Comparison of ENCODE assay signal across 8 mouse cellular contexts in genomic region chr9:62535566-62535965, GRCm38 (mm10). TPM values are rescaled to one million over a fixed set of nuclear protein-coding genes. Genes with fewer than 3 reads are reported as not detected.
DNase-seq lines count a peak whose midpoint lies in the region; ATAC-seq and TF ChIP-seq lines count a peak whose summit lies in the region.

No protein-coding gene starts in this region.

- no peaks in the 10 kb centered on the region for H3K79me2 ChIP-seq in heart, adult 2 months (replicated peaks; ENCODE audit: control insufficient read depth, insufficient read depth, low read length)

- peak overlapping the region; percentile 83 for H3K27ac ChIP-seq in heart, adult 2 months
- H3K27ac ChIP-seq in heart, postnatal 0 days (ENCODE audit: low read depth), result no peak overlapping the region
- H3K27ac ChIP-seq in midbrain, embryonic 11.5 days (ENCODE audit: low read depth, low read length), result no peak overlapping the region

- no peak for TF ChIP-seq EP300 in heart, adult 2 months (IDR thresholded peaks at IDR 0.05; ENCODE audit: insufficient read depth, low read depth, low read length)
- TF ChIP-seq EP300 in heart, postnatal 0 days (IDR thresholded peaks at IDR 0.05; ENCODE audit: low read depth), result no peak

- H3K9ac ChIP-seq in heart, adult 2 months (ENCODE audit: low read depth, low read length), result peak overlapping the region; percentile 41
- H3K9ac ChIP-seq in heart, postnatal 0 days (replicated peaks; ENCODE audit: low read depth, low read length), result no peak overlapping the region
- peak overlapping the region; percentile 18; the same call in 1 of the 2 replicates for H3K9ac ChIP-seq in midbrain, embryonic 11.5 days (ENCODE audit: low read length)

- H3K9me3 ChIP-seq in heart, postnatal 0 days (replicated peaks; ENCODE audit: control insufficient read depth, low read length), result no peaks in the 10 kb centered on the region
- H3K9me3 ChIP-seq in midbrain, embryonic 11.5 days (ENCODE audit: control insufficient read depth, low read length), result no peaks in the 10 kb centered on the region

- peak overlapping the region; percentile 71 for H3K4me3 ChIP-seq in heart, adult 2 months
- H3K4me3 ChIP-seq in heart, postnatal 0 days (ENCODE audit: low read depth, low read length), result peak overlapping the region; percentile 68
- H3K4me3 ChIP-seq in midbrain, embryonic 11.5 days (ENCODE audit: low read depth, low read length), result peak overlapping the region; percentile 51

- H3K4me2 ChIP-seq in heart, postnatal 0 days (ENCODE audit: low read depth, low read length), result peak overlapping the region; percentile 85
- peak overlapping the region; percentile 65 for H3K4me2 ChIP-seq in midbrain, embryonic 11.5 days

- no peak for TF ChIP-seq POLR2A in heart, adult 2 months (IDR thresholded peaks at IDR 0.05; ENCODE audit: insufficient read depth, low read depth, low read length)

- H3K36me3 ChIP-seq in heart, adult 2 months (ENCODE audit: control insufficient read depth, insufficient read depth, low read length), result no peaks in the 10 kb centered on the region; the same call in 1 of the 2 replicates
- H3K36me3 ChIP-seq in heart, postnatal 0 days (replicated peaks; ENCODE audit: control insufficient read depth, insufficient read depth, low read length), result no peaks in the 10 kb centered on the region
- no peaks in the 10 kb centered on the region for H3K36me3 ChIP-seq in midbrain, embryonic 11.5 days (ENCODE audit: control insufficient read depth, insufficient read depth, low read length)

- DNase-seq in heart, adult 2 months, result peak; percentile 44 to 47
- no peak for DNase-seq in heart, postnatal 14 days
- peak; percentile 81 for DNase-seq in cerebellum, adult 9-10 months
- no peak for DNase-seq in heart, postnatal 0 days (ENCODE audit: low spot score)
- no peak for DNase-seq in midbrain, embryonic 11.5 days (ENCODE audit: low spot score, missing footprints)
- DNase-seq in testis, postnatal 10 days (ENCODE audit: low spot score), result no peak
- DNase-seq in T-cell, adult 2 months (ENCODE audit: low spot score), result no peak
- no peak for DNase-seq in left cerebral cortex, adult 8-10 months (ENCODE audit: low spot score in 2 of 2)

- no peak for TF ChIP-seq CTCF in heart, adult 2 months (IDR thresholded peaks at IDR 0.05)
- no peak for TF ChIP-seq CTCF in heart, postnatal 0 days (IDR thresholded peaks at IDR 0.05; ENCODE audit: low read depth)

- 63% methylated on average over 8 of the region's 8 CpGs for WGBS in heart, adult 2 months
- WGBS in heart, postnatal 0 days, result 74% methylated on average over 8 of the region's 8 CpGs
- 67% methylated on average over 8 of the region's 8 CpGs for WGBS in midbrain, embryonic 11.5 days

- no peaks in the 10 kb centered on the region for H3K27me3 ChIP-seq in heart, adult 2 months (ENCODE audit: control insufficient read depth, insufficient read depth, low read length)
- H3K27me3 ChIP-seq in heart, postnatal 0 days (ENCODE audit: control insufficient read depth, insufficient read depth, low read length), result 0 out of 2 replicates have a peak, but pooled peaks cover 14% of the 10 kb centered on the region
- H3K27me3 ChIP-seq in midbrain, embryonic 11.5 days (ENCODE audit: control insufficient read depth, insufficient read depth, low read length), result no peaks in the 10 kb centered on the region; the same call in 1 of the 2 replicates

- ATAC-seq in heart, postnatal 0 days (ENCODE audit: insufficient read depth, low read depth), result no peak
- no peak for ATAC-seq in midbrain, embryonic 11.5 days (ENCODE audit: low FRiP score)

- intact Hi-C loops in heart, adult 2 months (cut with DNase I), result loop anchor here (5.0 kb wide), 1 partner anchor 113 kb away; no protein-coding TSS in a partner anchor
- intact Hi-C loops in heart, postnatal 14 days (cut with DNase I), result no loop called here

- peaks cover 17% of the 10 kb centered on the region for H3K4me1 ChIP-seq in heart, adult 2 months (ENCODE audit: control insufficient read depth, insufficient read depth, low read length)
- peaks cover 7% of the 10 kb centered on the region; the same call in 1 of the 2 replicates for H3K4me1 ChIP-seq in heart, postnatal 0 days (ENCODE audit: control insufficient read depth, insufficient read depth)
- H3K4me1 ChIP-seq in midbrain, embryonic 11.5 days (ENCODE audit: control insufficient read depth, insufficient read depth, low read length), result peaks cover 40% of the 10 kb centered on the region

RNA-seq across cellular contexts. Expression of gene Coro2b, which starts 1.3 kb away (rescaled TPM):
- total RNA-seq in heart, adult 2 months (2021), result 10 to 100 TPM; 10.1 to 11.6 TPM
- polyA plus RNA-seq in heart, adult 2 months (2012; rRNA removed), result 16.4 and 17.2 TPM in 2 replicates
- 10 to 100 TPM; 15.7 to 16.5 TPM for total RNA-seq in heart, postnatal 14 days (2021)
- 9.1 and 45.9 TPM in 2 replicates for total RNA-seq in heart, postnatal 0 days (2014; rRNA removed; ENCODE audit: low replicate concordance)
- 5.1 and 5.5 TPM in 2 replicates for polyA plus RNA-seq in heart, postnatal 0 days (2015; fragmentation: Nextera tagmentation; extraction: Ambion mirVana)
- 15.3 and 15.7 TPM in 2 replicates for polyA plus RNA-seq in midbrain, embryonic 11.5 days (2014; fragmentation: Nextera tagmentation; extraction: Ambion mirVana)
- 100 to 1,000 TPM; 159 to 171 (median 170) TPM for total RNA-seq in left cerebral cortex, adult 8-10 months (2022)

Comparison
In these comparisons a context has a peak if more than half of its experiments do, and no peak if none do; other contexts are left out.
1. DNase-seq: peak in heart, adult 2 months (2 of 2) and cerebellum, adult 9-10 months (single experiment); none in heart, postnatal 14 days (0 of 2), heart, postnatal 0 days (single experiment), midbrain, embryonic 11.5 days (single experiment), testis, postnatal 10 days (single experiment), T-cell, adult 2 months (single experiment) and left cerebral cortex, adult 8-10 months (0 of 2).
2. Peak in every context shown above with its lines, with median percentiles within 50 percentile points of each other: H3K4me3 ChIP-seq.